Mouse (Mus musculus): ENCODE results near the gene Lpp. TPM values are rescaled to one million over a fixed set of nuclear protein-coding genes. Genes with fewer than 3 reads are reported as not detected.

Lpp gene
- total and polyA plus RNA-seq, 3 experiments, result not detected

DNA sequence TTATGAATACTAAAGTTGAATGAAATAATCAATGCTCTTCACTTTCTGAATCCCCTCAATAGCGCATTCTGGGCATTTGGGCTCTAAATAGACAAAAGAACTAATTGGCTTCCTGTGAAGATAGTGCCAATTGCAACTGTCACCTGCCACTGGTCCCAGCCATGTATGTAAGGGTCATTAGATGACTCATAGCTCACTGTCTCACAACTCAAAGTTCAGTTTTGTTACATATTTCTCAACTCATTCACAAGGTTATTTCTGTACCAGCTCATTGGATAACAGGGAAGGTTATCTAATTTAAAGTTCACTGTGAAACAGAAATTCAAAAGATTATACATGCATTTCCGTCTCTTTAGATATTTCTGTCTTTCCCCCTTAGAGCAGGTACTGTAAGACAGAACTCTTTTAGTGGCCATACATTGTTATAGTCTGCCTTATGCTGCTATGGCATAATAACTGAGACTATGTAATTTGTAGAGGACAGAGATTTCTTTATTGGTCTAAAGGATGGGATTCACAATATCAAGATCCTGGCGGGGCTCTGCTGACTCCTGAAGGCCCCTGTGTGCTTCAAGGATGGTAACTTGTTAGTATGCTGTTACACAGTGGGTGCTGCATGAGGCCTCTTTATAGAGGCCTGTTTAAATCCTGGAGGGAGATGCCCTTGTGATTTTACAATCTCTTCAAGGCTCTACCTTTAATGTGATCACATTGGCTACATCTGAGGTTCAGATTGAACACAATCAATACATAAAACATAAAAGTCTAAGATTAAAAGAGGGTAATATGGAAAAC lies 488.9 kb downstream of the Lpp start:
- H3K36me3 ChIP-seq (ENCODE audit: control insufficient read depth in 1 of 2, insufficient read depth in 2 of 2, low read length in 2 of 2), result no peaks in the 10 kb centered on the region
- H3K4me3 ChIP-seq (ENCODE audit: control insufficient read depth in 1 of 2, insufficient read depth in 1 of 2, low read depth in 2 of 2, low read length in 2 of 2), result no peak overlapping the region
- DNase-seq (ENCODE audit: low read depth, low spot score), result no peak
- no peaks in the 10 kb centered on the region for H3K27me3 ChIP-seq (ENCODE audit: control insufficient read depth in 1 of 2, insufficient read depth in 2 of 2, low read length in 2 of 2)
- H3K4me1 ChIP-seq (ENCODE audit: control insufficient read depth in 1 of 2, insufficient read depth in 2 of 2, low read length in 2 of 2), result no peaks in the 10 kb centered on the region
- H3K9me3 ChIP-seq (replicated peaks; ENCODE audit: insufficient read depth, low read length), result no peaks in the 10 kb centered on the region
- H3K9ac ChIP-seq (ENCODE audit: control insufficient read depth, low read depth, low read length, poor library complexity, severe bottlenecking), result no peak overlapping the region
- no peak overlapping the region for H3K27ac ChIP-seq (ENCODE audit: control insufficient read depth, low read depth, low read length)
- no peaks in the 10 kb centered on the region for H3K79me2 ChIP-seq (ENCODE audit: control insufficient read depth, insufficient read depth, low read length, poor library complexity)
- TF ChIP-seq UBTF (IDR thresholded peaks at IDR 0.05; ENCODE audit: borderline replicate concordance, insufficient read depth, low read depth, low read length) (no peak), CHD1 (IDR thresholded peaks at IDR 0.05; ENCODE audit: low read depth, low read length) (no peak), USF1 (IDR thresholded peaks at IDR 0.05; ENCODE audit: low read depth, low read length) (no peak), TCF12 (IDR thresholded peaks at IDR 0.05; ENCODE audit: low read depth, low read length) (no peak), NRF1 (IDR thresholded peaks at IDR 0.05; ENCODE audit: insufficient read depth, low read depth, low read length, poor library complexity, severe bottlenecking) (no peak), MAX (IDR thresholded peaks at IDR 0.05; ENCODE audit: low read length) (no peak), MAZ (IDR thresholded peaks at IDR 0.05; ENCODE audit: low read depth, low read length) (no peak), SMC3 (IDR thresholded peaks at IDR 0.05; ENCODE audit: low read depth, low read length) (no peak), ZKSCAN1 (IDR thresholded peaks at IDR 0.05; ENCODE audit: low read depth, low read length) (no peak), BHLHE40 (IDR thresholded peaks at IDR 0.05; ENCODE audit: borderline replicate concordance, low read depth, low read length) (no peak), GABPA (IDR thresholded peaks at IDR 0.05; ENCODE audit: low read depth, low read length) (no peak), ZC3H11A (IDR thresholded peaks at IDR 0.05; ENCODE audit: low read depth, low read length) (no peak), ETS1 (IDR thresholded peaks at IDR 0.05; ENCODE audit: low read depth, low read length) (no peak), SIN3A (IDR thresholded peaks at IDR 0.05; ENCODE audit: low read length) (no peak), MEF2A (IDR thresholded peaks at IDR 0.05; ENCODE audit: extremely low read depth, insufficient replicate concordance, low read depth, low read length, poor library complexity, severe bottlenecking) (no peak)

DNA sequence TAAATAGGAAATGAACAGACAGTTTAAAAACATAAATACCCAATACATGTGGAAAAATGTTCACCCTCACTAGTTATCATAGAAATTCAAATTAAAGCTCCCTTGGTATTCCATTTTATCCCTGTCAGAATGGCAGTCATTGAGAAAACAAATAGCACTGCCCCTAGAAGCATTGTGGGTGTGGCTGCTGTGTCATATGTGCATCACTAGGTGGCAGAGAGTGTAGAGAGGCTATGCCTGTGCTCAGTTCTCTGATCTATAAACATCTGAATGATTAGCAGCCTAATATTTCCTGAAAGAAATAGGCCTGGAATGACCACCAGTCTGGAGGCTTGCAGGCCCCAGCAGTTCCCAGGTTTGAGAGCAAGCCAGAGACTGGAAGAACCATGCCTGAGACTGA lies 490.7 kb downstream of the Lpp start:
- H3K9ac ChIP-seq (ENCODE audit: control insufficient read depth, low read depth, low read length, poor library complexity, severe bottlenecking), result no peak overlapping the region
- H3K4me3 ChIP-seq (ENCODE audit: control insufficient read depth in 1 of 2, insufficient read depth in 1 of 2, low read depth in 2 of 2, low read length in 2 of 2), result no peak overlapping the region
- TF ChIP-seq MAFK (IDR thresholded peaks at IDR 0.05; ENCODE audit: borderline replicate concordance, low read depth, low read length) (no peak), MXI1 (IDR thresholded peaks at IDR 0.05; ENCODE audit: low read depth, low read length) (no peak), USF2 (IDR thresholded peaks at IDR 0.05; ENCODE audit: borderline replicate concordance in 1 of 2, insufficient read depth in 1 of 2, low read depth in 1 of 2, low read length in 2 of 2) (no peak), TCF12 (IDR thresholded peaks at IDR 0.05; ENCODE audit: low read depth, low read length) (no peak), E2F4 (IDR thresholded peaks at IDR 0.05; ENCODE audit: borderline replicate concordance, low read depth, low read length) (no peak), SMC3 (IDR thresholded peaks at IDR 0.05; ENCODE audit: low read depth, low read length) (no peak), CHD1 (IDR thresholded peaks at IDR 0.05; ENCODE audit: low read depth, low read length) (no peak), ETS1 (IDR thresholded peaks at IDR 0.05; ENCODE audit: low read depth, low read length) (no peak), KAT2A (conservative IDR thresholded peaks at IDR 0.05; ENCODE audit: low read depth, low read length) (no peak), RCOR1 (IDR thresholded peaks at IDR 0.05; ENCODE audit: low read depth, low read length) (no peak), USF1 (IDR thresholded peaks at IDR 0.05; ENCODE audit: low read depth, low read length) (no peak)
- no peak overlapping the region for H3K27ac ChIP-seq (ENCODE audit: control insufficient read depth, low read depth, low read length)
- no peak for DNase-seq (ENCODE audit: low read depth, low spot score)
- H3K27me3 ChIP-seq (ENCODE audit: control insufficient read depth in 1 of 2, insufficient read depth in 2 of 2, low read length in 2 of 2), result no peaks in the 10 kb centered on the region
- H3K4me1 ChIP-seq (ENCODE audit: control insufficient read depth in 1 of 2, insufficient read depth in 2 of 2, low read length in 2 of 2), result no peaks in the 10 kb centered on the region
- no peaks in the 10 kb centered on the region for H3K79me2 ChIP-seq (ENCODE audit: control insufficient read depth, insufficient read depth, low read length, poor library complexity)
- H3K9me3 ChIP-seq (replicated peaks; ENCODE audit: insufficient read depth, low read length), result no peaks in the 10 kb centered on the region
- H3K36me3 ChIP-seq (ENCODE audit: control insufficient read depth in 1 of 2, insufficient read depth in 2 of 2, low read length in 2 of 2), result no peaks in the 10 kb centered on the region
